Mouse (Mus musculus): ENCODE measurements at regions not wholly inside any gene's neighbourhood (a gene's known extent, or its start where the extent isn't known, plus 50 kb on each side); places are given as distances from the start of the nearest gene placed in this dataset.

- Histone ChIP-seq H3K9me3 (replicated peaks; ENCODE audit: low read length) (no peaks in the 10 kb centered on the region), H3K27ac (ENCODE audit: insufficient read depth, low read depth) (no peak overlapping the region), H3K36me3 (replicated peaks in 1 of 2; ENCODE audit: control insufficient read depth in 1 of 2, insufficient read depth in 1 of 2, low read length in 1 of 2) (no peaks in the 10 kb centered on the region), H3K27me3 (replicated peaks) (no peaks in the 10 kb centered on the region), H3K4me2 (ENCODE audit: insufficient read depth, low read depth, poor library complexity, severe bottlenecking) (no peak overlapping the region), H3K79me2 (replicated peaks; ENCODE audit: control insufficient read depth, extremely low read depth, insufficient read depth, poor library complexity, severe bottlenecking) (no peaks in the 10 kb centered on the region), H3K4me3 (replicated peaks in 1 of 3; ENCODE audit: low read depth in 2 of 3, low read length in 2 of 3, poor library complexity in 1 of 3) (no peak overlapping the region), H3K9ac (ENCODE audit: insufficient read depth, low read depth) (no peak overlapping the region), H3K4me1 (ENCODE audit: control insufficient read depth in 1 of 2, insufficient read depth in 2 of 2) (peaks cover 0 to 15% of the 10 kb centered on the region in 2 experiments; a peak in 2 of 4 replicates)
- in situ Hi-C loops (cut with MboI; ENCODE audit: low pct_ligation_motif_present, low pct_unique_long_range_greater_than_20kb, low sequenced_read_pairs): no loop called here
- no peak for DNase-seq (ENCODE audit: extremely low read depth)
- TF ChIP-seq EP300 (IDR thresholded peaks at IDR 0.05; ENCODE audit: low read length) (no peak), HCFC1 (IDR thresholded peaks at IDR 0.05; ENCODE audit: low read depth, low read length) (no peak), MEF2A (IDR thresholded peaks at IDR 0.05; ENCODE audit: borderline replicate concordance, low read depth, low read length) (no peak), ZC3H11A (IDR thresholded peaks at IDR 0.05; ENCODE audit: low read depth, low read length) (no peak), CHD2 (IDR thresholded peaks at IDR 0.05; ENCODE audit: low read length) (no peak), PAX5 (IDR thresholded peaks at IDR 0.05; ENCODE audit: low read length) (no peak), MAZ (IDR thresholded peaks at IDR 0.05; ENCODE audit: low read depth, low read length) (no peak), JUN (IDR thresholded peaks at IDR 0.05; ENCODE audit: insufficient read depth, low read depth, low read length) (no peak), MYC (IDR thresholded peaks at IDR 0.05; ENCODE audit: low read depth, low read length) (no peak), ETS1 (conservative IDR thresholded peaks at IDR 0.05; ENCODE audit: low read depth, low read length) (no peak), CHD1 (IDR thresholded peaks at IDR 0.05; ENCODE audit: low read depth, low read length) (no peak), POLR2A (IDR thresholded peaks at IDR 0.05; ENCODE audit: low read depth, low read length) (no peak)
- dilution Hi-C loops (cut with MboI; ENCODE audit: extremely low pct_ligation_motif_present, extremely low pct_unique_long_range_greater_than_20kb, low sequenced_read_pairs): no loop called here
Observed at GRCm38 (mm10) chr10:117467161-117467560, 87.3 kb upstream of the Cpsf6 start.

DNA sequence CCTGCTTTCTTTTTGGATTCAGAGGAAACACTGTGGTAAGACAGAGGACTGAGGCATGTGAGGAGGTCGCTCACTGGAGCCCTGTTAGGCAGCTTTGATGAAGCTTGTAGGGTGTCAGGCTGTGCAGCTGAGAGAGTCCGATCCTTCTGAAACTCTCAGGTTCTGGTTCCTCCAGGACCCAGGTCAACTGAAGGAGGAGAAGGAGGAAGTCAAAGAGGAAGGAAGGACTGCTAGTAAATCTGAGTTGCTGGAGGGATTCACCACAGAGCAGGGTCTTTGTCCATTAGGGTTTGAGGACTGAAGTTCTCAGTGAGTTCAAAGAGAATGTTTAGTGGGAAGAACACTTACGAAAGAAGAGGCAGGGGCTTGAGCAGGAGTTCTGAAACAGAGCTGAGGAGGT, 86.6 kb upstream of the Cpsf6 start:
- H3K4me2 ChIP-seq (ENCODE audit: insufficient read depth, low read depth, poor library complexity, severe bottlenecking): no peak overlapping the region
- DNase-seq (ENCODE audit: extremely low read depth): no peak

More for the DNA sequence above, 86.6 kb upstream of the Cpsf6 start:
- dilution Hi-C loops (cut with MboI; ENCODE audit: extremely low pct_ligation_motif_present, extremely low pct_unique_long_range_greater_than_20kb, low sequenced_read_pairs): no loop called here
- H3K27me3 ChIP-seq (replicated peaks): no peaks in the 10 kb centered on the region
- peaks cover 0 to 15% of the 10 kb centered on the region in 2 experiments; a peak in 2 of 4 replicates for H3K4me1 ChIP-seq (ENCODE audit: control insufficient read depth in 1 of 2, insufficient read depth in 2 of 2)
- H3K9me3 ChIP-seq (replicated peaks; ENCODE audit: low read length): no peaks in the 10 kb centered on the region
- H3K36me3 ChIP-seq (replicated peaks in 1 of 2; ENCODE audit: control insufficient read depth in 1 of 2, insufficient read depth in 1 of 2, low read length in 1 of 2): no peaks in the 10 kb centered on the region
- no peak overlapping the region for H3K27ac ChIP-seq (ENCODE audit: insufficient read depth, low read depth)
- H3K4me3 ChIP-seq (replicated peaks in 1 of 3; ENCODE audit: low read depth in 2 of 3, low read length in 2 of 3, poor library complexity in 1 of 3): no peak overlapping the region
- H3K9ac ChIP-seq (ENCODE audit: insufficient read depth, low read depth): no peak overlapping the region
- H3K79me2 ChIP-seq (replicated peaks; ENCODE audit: control insufficient read depth, extremely low read depth, insufficient read depth, poor library complexity, severe bottlenecking): no peaks in the 10 kb centered on the region
- in situ Hi-C loops (cut with MboI; ENCODE audit: low pct_ligation_motif_present, low pct_unique_long_range_greater_than_20kb, low sequenced_read_pairs): no loop called here
- no peak for TF ChIP-seq SIN3A (IDR thresholded peaks at IDR 0.05; ENCODE audit: low read length)
- TF ChIP-seq RAD21 (IDR thresholded peaks at IDR 0.05; ENCODE audit: low read depth, low read length): no peak
- TF ChIP-seq JUN (IDR thresholded peaks at IDR 0.05; ENCODE audit: insufficient read depth, low read depth, low read length): no peak
- TF ChIP-seq MAFK (IDR thresholded peaks at IDR 0.05; ENCODE audit: insufficient replicate concordance, low read length): no peak
- no peak for TF ChIP-seq MXI1 (IDR thresholded peaks at IDR 0.05; ENCODE audit: low read depth, low read length)
- TF ChIP-seq PAX5 (IDR thresholded peaks at IDR 0.05; ENCODE audit: low read length): no peak
- TF ChIP-seq ZNF384 (IDR thresholded peaks at IDR 0.05; ENCODE audit: low read depth, low read length): no peak
- TF ChIP-seq NELFE (IDR thresholded peaks at IDR 0.05; ENCODE audit: low read depth, low read length): no peak
- no peak for TF ChIP-seq IRF4 (IDR thresholded peaks at IDR 0.05; ENCODE audit: low read depth, low read length)
- TF ChIP-seq TCF12 (IDR thresholded peaks at IDR 0.05; ENCODE audit: low read depth, low read length): no peak
- TF ChIP-seq ELF1 (IDR thresholded peaks at IDR 0.05; ENCODE audit: low read depth, low read length): no peak
- no peak for TF ChIP-seq CHD1 (IDR thresholded peaks at IDR 0.05; ENCODE audit: low read depth, low read length)
- TF ChIP-seq HCFC1 (IDR thresholded peaks at IDR 0.05; ENCODE audit: low read depth, low read length): no peak

Measured in CH12.LX (cell line).